Mouse (Mus musculus) midbrain, embryonic 14.5 days (tissue): Measurements from ENCODE around the gene Me1. TPM values are rescaled to one million over a fixed set of nuclear protein-coding genes. Genes with fewer than 3 reads are reported as not detected.
"Not testable (repeated sequence)": the region's sequence is repeated elsewhere in the genome, so short reads cannot be mapped to it uniquely, and the experiment has no call there.

Experiments
- ATAC-seq: fragments of 200-750 bp; cut with Nextera tagmentation; 2 replicates; pipeline ENCODE4 v1.8.0; 2017; ENCODE audit warnings: moderate number of reproducible peaks, moderate library complexity; ENCODE audit not compliant: low FRiP score, low TSS enrichment
- DNase-seq: peaks from one replicate; pipeline ENCODE4 v3.0.0-alpha.2; 2015
- H3K27ac ChIP-seq: fragments of 300-500 bp; sonication (generic); replicated peaks from 2 replicates; pipeline ENCODE4 v1.5.1; 2014; ENCODE audit warnings: mild to moderate bottlenecking, low read depth, low read length, moderate library complexity
- H3K27me3 ChIP-seq: fragments of 300-500 bp; sonication (generic); 2 replicates; pipeline ENCODE4 v1.6.1; 2014; ENCODE audit warnings: low read length, control low read depth, mixed read lengths; ENCODE audit not compliant: control insufficient read depth, insufficient read depth
- H3K36me3 ChIP-seq: fragments of 300-500 bp; sonication (generic); 2 replicates; pipeline ENCODE4 v1.6.1; 2014; ENCODE audit warnings: low read length, control low read depth; ENCODE audit not compliant: control insufficient read depth, insufficient read depth
- H3K4me1 ChIP-seq: fragments of 300-500 bp; sonication (generic); 2 replicates; pipeline ENCODE4 v1.6.1; 2014; ENCODE audit warnings: mild to moderate bottlenecking, antibody characterized with exemption, low read length, control low read depth; ENCODE audit not compliant: control insufficient read depth, insufficient read depth
- H3K4me2 ChIP-seq: fragments of 300-500 bp; sonication (generic); 2 replicates; pipeline ENCODE4 v1.6.1; 2014; ENCODE audit warnings: mild to moderate bottlenecking, low read length, moderate library complexity
- H3K4me3 ChIP-seq: fragments of 300-500 bp; sonication (generic); replicated peaks from 2 replicates; pipeline ENCODE4 v1.5.1; 2014; ENCODE audit warnings: low read depth, low read length
- H3K9ac ChIP-seq: fragments of 300-500 bp; sonication (generic); replicated peaks from 2 replicates; pipeline ENCODE4 v1.6.1; 2014; ENCODE audit warnings: mild to moderate bottlenecking, low read length, moderate library complexity
- H3K9me3 ChIP-seq: fragments of 300-500 bp; sonication (generic); 2 replicates; pipeline ENCODE4 v1.6.1; 2016; ENCODE audit warnings: low read length, control low read depth, mixed read lengths; ENCODE audit not compliant: control insufficient read depth
- WGBS: fragments of 180-500 bp; shearing (Covaris S2); extraction: QIAGEN DNeasy Blood & Tissue Kit; methylation state at CpG from one replicate; pipeline ENCODE4 v1.1.7; 2014; 5-methylcytosine and 5-hydroxymethylcytosine counted together
- polyA plus RNA-seq: library from polyadenylated mRNA; unstranded; fragments of >200 nt; fragmentation: Nextera tagmentation; extraction: Ambion mirVana; gene quantifications from 2 replicates; pipeline ENCODE4 v1.2.1, GENCODE M21; 2014

Gene Me1
- polyA plus RNA-seq, 1 experiment from 2014 or later, result 36.4 TPM

GRCm38 (mm10) chr9:86619341-86620139, 76.2 kb downstream of the Me1 start:
- no peaks in the 10 kb centered on the region for H3K27me3 ChIP-seq
- no peaks in the 10 kb centered on the region for H3K4me1 ChIP-seq
- H3K9me3 ChIP-seq, result no peaks in the 10 kb centered on the region
- H3K4me3 ChIP-seq, result no peak overlapping the region
- H3K4me2 ChIP-seq, result no peak overlapping the region
- ATAC-seq, result no peak
- H3K9ac ChIP-seq, result no peak overlapping the region
- no peaks in the 10 kb centered on the region for H3K36me3 ChIP-seq
- DNase-seq, result no peak
- 62% methylated on average over 10 of the region's 10 CpGs for WGBS
- H3K27ac ChIP-seq, result no peak overlapping the region

DNA sequence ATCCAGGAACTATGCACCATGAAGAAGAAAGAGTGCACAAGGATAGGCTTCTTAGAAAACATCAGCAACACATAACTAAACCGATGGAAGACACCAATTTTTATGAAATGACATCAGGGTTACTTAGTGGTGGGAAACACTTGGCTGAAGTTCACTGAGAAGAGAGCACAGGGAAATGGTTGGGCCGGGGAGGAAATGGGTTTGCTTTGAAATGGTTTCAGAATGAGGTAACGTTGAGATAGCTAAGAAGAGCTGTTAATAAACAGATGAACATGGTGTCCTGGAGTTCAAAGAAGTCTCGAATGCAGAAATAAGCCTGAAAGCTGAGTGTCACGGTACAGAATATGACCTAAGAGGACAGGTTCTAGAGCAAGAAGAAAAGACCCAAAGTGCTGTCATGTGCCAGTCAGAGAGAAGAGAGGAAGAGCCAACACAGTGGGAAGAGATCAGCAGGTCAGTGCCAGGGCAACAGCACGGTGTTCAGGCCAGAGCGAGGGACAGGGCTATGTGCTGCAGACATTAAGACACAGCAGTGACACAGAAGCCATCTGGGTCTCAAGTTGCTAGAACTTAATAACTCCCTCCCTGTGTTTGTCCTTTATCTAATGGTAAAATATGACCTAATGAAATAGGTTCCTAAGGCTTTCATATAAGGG, 77.8 kb downstream of the Me1 start:
- 87% methylated on average over 7 of the region's 7 CpGs for WGBS
- ATAC-seq, result no peak
- no peak overlapping the region for H3K9ac ChIP-seq

GRCm38 (mm10) chr9:86615765-86616164, 80.0 kb downstream of the Me1 start:
- 86% methylated on average over 1 of the region's 1 CpGs for WGBS
- Histone ChIP-seq H3K4me1 (no peaks in the 10 kb centered on the region), H3K4me2 (no peak overlapping the region), H3K27ac (no peak overlapping the region), H3K36me3 (peaks cover 3% of the 10 kb centered on the region; the same call in 1 of the 2 replicates), H3K9me3 (no peaks in the 10 kb centered on the region), H3K4me3 (no peak overlapping the region), H3K27me3 (no peaks in the 10 kb centered on the region), H3K9ac (no peak overlapping the region)
- ATAC-seq (no peak), DNase-seq (no peak)

More for the DNA sequence above, 77.8 kb downstream of the Me1 start:
- Histone ChIP-seq H3K4me2 (no peak overlapping the region), H3K36me3 (no peaks in the 10 kb centered on the region), H3K27ac (no peak overlapping the region), H3K9me3 (no peaks in the 10 kb centered on the region), H3K27me3 (no peaks in the 10 kb centered on the region), H3K4me3 (no peak overlapping the region), H3K4me1 (no peaks in the 10 kb centered on the region)
- no peak for DNase-seq

DNA sequence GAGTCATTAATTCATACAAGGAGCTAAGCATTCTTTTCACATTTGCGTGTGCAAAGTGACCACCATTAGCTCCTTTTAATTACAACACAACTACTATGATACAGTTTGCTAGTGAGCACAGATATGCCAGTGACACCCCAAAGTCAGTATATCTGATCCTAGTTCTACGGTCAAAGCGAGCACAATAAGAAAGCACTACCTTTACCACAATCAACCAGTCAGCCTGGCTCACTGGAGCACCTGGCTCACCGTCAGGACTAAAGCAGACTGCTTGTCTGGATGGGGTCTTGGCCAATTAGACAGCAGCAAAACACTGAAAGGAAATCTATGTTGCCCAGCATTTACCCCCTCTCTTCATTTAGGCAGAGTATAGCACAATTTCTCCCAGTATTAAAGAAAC, 83.7 kb downstream of the Me1 start:
- H3K36me3 ChIP-seq, result peaks cover 5% of the 10 kb centered on the region; the same call in 1 of the 2 replicates
- whole genome bisulfite sequencing, result 92% methylated on average over 4 of the region's 4 CpGs
- H3K4me2 ChIP-seq, result no peak overlapping the region
- no peak overlapping the region for H3K4me3 ChIP-seq
- no peak overlapping the region for H3K9ac ChIP-seq
- ATAC-seq (no peak), DNase-seq (no peak)
- H3K27me3 ChIP-seq, result no peaks in the 10 kb centered on the region
- no peak overlapping the region for H3K27ac ChIP-seq
- H3K4me1 ChIP-seq, result no peaks in the 10 kb centered on the region
- no peaks in the 10 kb centered on the region for H3K9me3 ChIP-seq

GRCm38 (mm10) chr9:86605776-86606175, 90.0 kb downstream of the Me1 start:
- Histone ChIP-seq H3K4me1 (no peaks in the 10 kb centered on the region), H3K9ac (no peak overlapping the region), H3K27ac (no peak overlapping the region), H3K9me3 (no peaks in the 10 kb centered on the region), H3K27me3 (no peaks in the 10 kb centered on the region), H3K4me3 (no peak overlapping the region), H3K4me2 (no peak overlapping the region), H3K36me3 (0 out of 2 replicates have a peak, but pooled peaks cover 1% of the 10 kb centered on the region)
- DNase-seq (no peak), ATAC-seq (no peak)
- 92% methylated on average over 6 of the region's 6 CpGs for whole genome bisulfite sequencing

DNA sequence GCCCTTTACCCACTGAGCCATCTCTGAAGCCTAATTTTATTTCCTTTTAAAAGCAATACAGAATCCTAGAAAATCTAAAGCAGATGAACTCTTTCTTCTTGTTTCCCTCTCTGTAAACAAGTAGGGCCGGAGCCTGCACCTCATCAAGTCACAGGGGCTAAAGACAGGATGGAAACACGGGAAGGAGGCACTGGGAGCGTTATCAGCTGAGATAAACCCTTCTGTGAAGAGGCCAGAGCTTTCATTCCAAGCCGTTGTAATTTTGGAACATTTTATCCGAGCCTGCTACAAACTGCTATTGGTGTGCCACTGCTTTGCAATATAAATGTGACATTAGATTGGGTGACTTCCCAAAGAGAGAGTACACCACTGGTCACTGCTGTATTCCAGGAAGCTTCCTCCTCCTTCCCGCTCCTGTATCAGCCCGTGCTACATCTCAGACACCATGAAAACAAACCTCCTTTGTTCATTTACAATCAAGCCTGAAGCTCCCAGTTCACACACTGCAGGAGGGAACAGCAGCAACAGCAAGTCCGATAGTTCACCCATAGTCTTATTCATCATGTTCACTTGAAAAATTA, 95.9 kb downstream of the Me1 start:
- Histone ChIP-seq H3K4me3 (no peak overlapping the region), H3K27ac (no peak overlapping the region), H3K36me3 (0 out of 2 replicates have a peak, but pooled peaks cover 2% of the 10 kb centered on the region), H3K4me2 (no peak overlapping the region), H3K9me3 (no peaks in the 10 kb centered on the region), H3K9ac (no peak overlapping the region), H3K4me1 (no peaks in the 10 kb centered on the region), H3K27me3 (no peaks in the 10 kb centered on the region)
- ATAC-seq (no peak), DNase-seq (no peak)
- WGBS, result 69% methylated on average over 8 of the region's 8 CpGs

GRCm38 (mm10) chr9:86596983-86597382, 98.8 kb downstream of the Me1 start:
- not testable (repeated sequence) for H3K4me2 ChIP-seq, H3K36me3 ChIP-seq, H3K27me3 ChIP-seq, H3K4me3 ChIP-seq, DNase-seq, H3K9ac ChIP-seq, H3K4me1 ChIP-seq, H3K27ac ChIP-seq, ATAC-seq, H3K9me3 ChIP-seq

DNA sequence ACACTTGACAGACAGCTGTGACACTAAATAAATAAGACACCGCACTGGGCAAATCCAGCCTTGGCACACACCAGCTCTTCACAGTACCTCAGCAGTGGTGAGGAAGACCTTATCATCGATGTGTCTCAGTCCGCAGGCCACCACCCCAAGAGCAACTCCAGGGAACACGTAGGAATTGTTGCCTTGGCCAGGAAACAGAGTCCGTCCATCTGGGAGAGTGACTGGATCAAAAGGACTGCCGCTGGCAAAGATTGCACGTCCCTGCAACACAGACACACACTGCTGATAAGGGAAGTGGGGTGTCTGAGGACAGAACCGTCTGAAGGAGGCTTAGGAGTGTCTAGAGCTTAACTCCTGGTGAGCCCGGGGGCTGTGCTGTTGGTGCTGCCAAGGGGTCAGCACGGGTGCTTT, 101.4 kb downstream of the Me1 start:
- H3K36me3 ChIP-seq, H3K4me3 ChIP-seq, H3K9me3 ChIP-seq, H3K27ac ChIP-seq, H3K9ac ChIP-seq, DNase-seq, H3K4me2 ChIP-seq, H3K4me1 ChIP-seq, ATAC-seq, H3K27me3 ChIP-seq: not testable (repeated sequence)
- WGBS, result 69% methylated on average over 9 of the region's 10 CpGs
